Mouse (Mus musculus) limb, embryonic 14.5 days (tissue): ENCODE data around the gene Pcnx2. TPM values are rescaled to one million over a fixed set of nuclear protein-coding genes. Genes with fewer than 3 reads are reported as not detected.

ENCODE experiments used
- ATAC-seq: fragments of 200-750 bp; cut with Nextera tagmentation; 2 replicates; pipeline ENCODE4 v1.8.0; 2017; ENCODE audit warnings: low read depth, moderate number of reproducible peaks, moderate TSS enrichment; ENCODE audit not compliant: low FRiP score
- DNase-seq: peaks from one replicate; pipeline ENCODE4 v3.0.0-alpha.2; 2015; ENCODE audit warnings: low spot score
- H3K27ac ChIP-seq: fragments of 300-500 bp; sonication (generic); replicated peaks from 2 replicates; pipeline ENCODE4 v1.5.1; 2014; ENCODE audit warnings: low read depth, mild to moderate bottlenecking, low read length, moderate library complexity, mixed read lengths
- H3K27me3 ChIP-seq: fragments of 300-500 bp; sonication (generic); 2 replicates; pipeline ENCODE4 v1.6.1; 2014; ENCODE audit warnings: low read length, mixed read lengths; ENCODE audit not compliant: control insufficient read depth, insufficient read depth
- H3K36me3 ChIP-seq: fragments of 300-500 bp; sonication (generic); 2 replicates; pipeline ENCODE4 v1.6.1; 2014; ENCODE audit warnings: mild to moderate bottlenecking, low read length, moderate library complexity, mixed read lengths; ENCODE audit not compliant: control insufficient read depth, insufficient read depth
- H3K4me1 ChIP-seq: fragments of 300-500 bp; sonication (generic); 2 replicates; pipeline ENCODE4 v1.6.1; 2014; ENCODE audit warnings: antibody characterized with exemption, low read length, mixed read lengths; ENCODE audit not compliant: control insufficient read depth, insufficient read depth
- H3K4me2 ChIP-seq: fragments of 300-500 bp; sonication (generic); replicated peaks from 2 replicates; pipeline ENCODE4 v1.6.1; 2014; ENCODE audit warnings: low read depth, mild to moderate bottlenecking, low read length, moderate library complexity; ENCODE audit not compliant: severe bottlenecking
- H3K4me3 ChIP-seq: fragments of 300-500 bp; sonication (generic); replicated peaks from 2 replicates; pipeline ENCODE4 v1.5.1; 2014; ENCODE audit warnings: low read length
- H3K9ac ChIP-seq: fragments of 300-500 bp; sonication (generic); 2 replicates; pipeline ENCODE4 v1.6.1; 2014; ENCODE audit warnings: mild to moderate bottlenecking, low read depth, low read length, moderate library complexity; ENCODE audit not compliant: severe bottlenecking
- H3K9me3 ChIP-seq: fragments of 300-500 bp; sonication (generic); 2 replicates; pipeline ENCODE4 v1.6.1; 2016; ENCODE audit warnings: low read length; ENCODE audit not compliant: control insufficient read depth
- POLR2A ChIP-seq: fragments of 200-500 bp; IDR thresholded peaks from 2 replicates; pipeline ENCODE4 v1.8.0; 2012; ENCODE audit warnings: inconsistent platforms, mild to moderate bottlenecking, moderate library complexity, borderline replicate concordance; ENCODE audit not compliant: insufficient read depth, insufficient read length; ENCODE audit errors: extremely low read depth
- WGBS: fragments of 180-500 bp; shearing (Covaris S2); extraction: QIAGEN DNeasy Blood & Tissue Kit; methylation state at CpG from one replicate; pipeline ENCODE4 v1.1.7; 2014; 5-methylcytosine and 5-hydroxymethylcytosine counted together
- polyA plus RNA-seq, 2 experiments: library from polyadenylated mRNA; depleted of rRNA in 1 of 2; stranded (reverse) in 1 of 2; unstranded in 1 of 2; fragments of >200 nt; fragmentation: Nextera tagmentation in 1 of 2; extraction: Ambion mirVana in 1 of 2; gene quantifications; 2 replicates each; pipeline versions ENCODE4 v1.2.1 to v1.2.3; 2012 to 2014

Gene Pcnx2
- polyA plus RNA-seq, 2 experiments = 0.15 to 0.33 TPM

- 35% methylated on average over 9 of the region's 9 CpGs for WGBS
These were observed 25.4 kb downstream of the Pcnx2 start for GRCm38 (mm10) chr8:125872501-125873249.

GRCm38 (mm10) chr8:125870821-125871321 is 27.2 kb downstream of the Pcnx2 start:
- H3K27me3 ChIP-seq = no peaks in the 10 kb centered on the region
- no peak overlapping the region for H3K4me3 ChIP-seq
- TF ChIP-seq POLR2A = no peak
- H3K27ac ChIP-seq = no peak overlapping the region
- H3K4me1 ChIP-seq = peaks cover 19% of the 10 kb centered on the region; the same call in 1 of the 2 replicates
- H3K9ac ChIP-seq = no peak overlapping the region
- ATAC-seq (peak; percentile 51), DNase-seq (peak; percentile 82)
- no peaks in the 10 kb centered on the region for H3K36me3 ChIP-seq
- no peaks in the 10 kb centered on the region for H3K9me3 ChIP-seq
- 0 out of 2 replicates have a peak overlapping the region, but pooled peaks have one; percentile 6 for H3K4me2 ChIP-seq
- 3% methylated on average over 7 of the region's 7 CpGs for WGBS

More at GRCm38 (mm10) chr8:125872501-125873249, 25.4 kb downstream of the Pcnx2 start:
- H3K4me1 ChIP-seq = peaks cover 19% of the 10 kb centered on the region; the same call in 1 of the 2 replicates
- no peak for TF ChIP-seq POLR2A
- DNase-seq = peak; percentile 76
- no peak overlapping the region for H3K4me2 ChIP-seq
- H3K9me3 ChIP-seq = no peaks in the 10 kb centered on the region
- H3K4me3 ChIP-seq = no peak overlapping the region
- peak; percentile 35 for ATAC-seq
- no peaks in the 10 kb centered on the region for H3K36me3 ChIP-seq
- H3K9ac ChIP-seq = no peak overlapping the region
- no peaks in the 10 kb centered on the region for H3K27me3 ChIP-seq
- no peak overlapping the region for H3K27ac ChIP-seq

- Histone ChIP-seq H3K9me3 (no peaks in the 10 kb centered on the region), H3K9ac (no peak overlapping the region), H3K27me3 (no peaks in the 10 kb centered on the region), H3K27ac (no peak overlapping the region), H3K4me3 (no peak overlapping the region), H3K4me2 (no peak overlapping the region), H3K36me3 (no peaks in the 10 kb centered on the region), H3K4me1 (peaks cover 19% of the 10 kb centered on the region; the same call in 1 of the 2 replicates)
- TF ChIP-seq POLR2A = no peak
- ATAC-seq (no peak), DNase-seq (no peak)
- 24% methylated on average over 6 of the region's 6 CpGs for WGBS
These were observed 27.9 kb downstream of the Pcnx2 start for GRCm38 (mm10) chr8:125870179-125870702.

GRCm38 (mm10) chr8:125869739-125870138 is 28.4 kb downstream of the Pcnx2 start:
- H3K4me3 ChIP-seq = no peak overlapping the region
- H3K36me3 ChIP-seq = no peaks in the 10 kb centered on the region
- no peak overlapping the region for H3K9ac ChIP-seq
- DNase-seq (no peak), ATAC-seq (no peak)
- peaks cover 19% of the 10 kb centered on the region; the same call in 1 of the 2 replicates for H3K4me1 ChIP-seq
- no peaks in the 10 kb centered on the region for H3K9me3 ChIP-seq
- H3K27me3 ChIP-seq = no peaks in the 10 kb centered on the region
- no peak overlapping the region for H3K27ac ChIP-seq
- TF ChIP-seq POLR2A = no peak
- WGBS = 92% methylated on average over 3 of the region's 3 CpGs
- no peak overlapping the region for H3K4me2 ChIP-seq

- Histone ChIP-seq H3K36me3 (no peaks in the 10 kb centered on the region), H3K4me2 (no peak overlapping the region), H3K4me1 (peaks cover 19% of the 10 kb centered on the region; the same call in 1 of the 2 replicates), H3K9me3 (no peaks in the 10 kb centered on the region), H3K4me3 (no peak overlapping the region), H3K27ac (no peak overlapping the region), H3K9ac (no peak overlapping the region), H3K27me3 (no peaks in the 10 kb centered on the region)
- 71% methylated on average over 7 of the region's 7 CpGs for WGBS
- no peak for DNase-seq
- no peak for ATAC-seq
- no peak for TF ChIP-seq POLR2A
These were observed 29.6 kb downstream of the Pcnx2 start for GRCm38 (mm10) chr8:125868552-125868951.
